Mouse (Mus musculus): ENCODE results near the gene Palld.

The Palld gene

DNA sequence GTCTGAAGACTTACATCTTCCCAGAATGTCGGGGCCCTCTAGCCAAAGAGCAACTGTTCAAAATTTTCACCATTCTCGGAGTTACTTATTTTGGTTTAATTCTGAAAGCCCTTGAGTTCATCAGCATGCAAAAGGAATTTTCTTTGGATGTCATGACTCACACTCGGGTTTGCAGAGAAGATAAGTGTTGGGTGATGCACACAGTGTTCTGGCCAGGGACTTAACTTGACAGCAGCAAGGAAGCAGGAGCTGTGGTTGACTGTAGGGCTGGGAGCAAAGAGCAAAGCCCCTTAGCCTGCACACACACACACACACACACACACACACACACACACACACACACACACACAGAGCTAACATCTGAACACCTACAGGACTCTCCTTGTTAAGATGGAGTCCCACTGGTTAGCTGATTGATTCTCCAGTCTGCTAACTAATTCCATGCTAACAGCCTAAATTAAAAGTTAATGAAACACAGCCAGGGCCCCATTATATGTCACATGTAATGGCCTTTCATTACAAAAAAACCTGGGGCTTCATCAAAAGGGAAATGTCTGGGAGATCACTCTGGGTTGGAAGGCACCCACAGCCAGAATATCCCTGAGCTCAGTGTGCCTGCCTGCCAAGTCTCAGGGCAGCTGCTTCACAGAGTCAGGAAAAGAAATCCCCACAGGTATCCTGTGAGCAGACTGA lies 273.4 kb downstream of the Palld start:
- TF ChIP-seq GATA4 (IDR thresholded peaks at IDR 0.05; ENCODE audit: insufficient replicate concordance, low read length) = no peak

DNA sequence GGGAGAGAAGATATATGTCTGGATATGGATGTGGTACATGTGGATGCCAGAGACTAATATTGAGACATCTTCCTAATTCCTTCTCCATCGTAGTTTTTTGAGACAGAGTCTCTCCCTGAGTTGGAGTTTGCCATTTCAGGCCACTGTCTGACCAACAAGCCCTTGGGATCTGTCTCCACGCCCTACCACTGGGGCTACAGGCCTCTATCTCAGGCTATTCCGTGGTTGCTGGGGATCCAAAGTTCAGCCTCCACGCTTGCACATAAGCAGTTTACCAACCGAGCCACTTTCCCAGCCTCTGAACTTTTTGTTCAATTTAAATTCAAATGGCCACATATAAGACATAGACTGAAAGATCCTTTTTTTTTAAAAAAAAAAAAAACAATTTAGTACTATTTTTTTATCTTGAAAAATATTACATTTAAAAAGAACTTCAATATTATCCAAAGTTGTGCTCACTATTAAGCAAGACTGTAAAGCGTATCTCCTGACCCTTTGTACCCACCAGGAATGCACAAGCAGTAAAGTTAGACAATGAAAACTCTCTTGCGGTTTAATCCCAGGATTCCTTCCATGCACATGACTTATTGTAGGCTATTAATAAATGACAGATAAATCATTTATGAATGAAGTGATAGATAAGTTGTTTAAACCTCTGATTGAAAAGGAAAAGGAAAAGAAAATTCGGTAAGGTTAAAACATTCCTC lies 276.1 kb downstream of the Palld start:
- no peak for TF ChIP-seq GATA4 (IDR thresholded peaks at IDR 0.05; ENCODE audit: insufficient replicate concordance, low read length)

DNA sequence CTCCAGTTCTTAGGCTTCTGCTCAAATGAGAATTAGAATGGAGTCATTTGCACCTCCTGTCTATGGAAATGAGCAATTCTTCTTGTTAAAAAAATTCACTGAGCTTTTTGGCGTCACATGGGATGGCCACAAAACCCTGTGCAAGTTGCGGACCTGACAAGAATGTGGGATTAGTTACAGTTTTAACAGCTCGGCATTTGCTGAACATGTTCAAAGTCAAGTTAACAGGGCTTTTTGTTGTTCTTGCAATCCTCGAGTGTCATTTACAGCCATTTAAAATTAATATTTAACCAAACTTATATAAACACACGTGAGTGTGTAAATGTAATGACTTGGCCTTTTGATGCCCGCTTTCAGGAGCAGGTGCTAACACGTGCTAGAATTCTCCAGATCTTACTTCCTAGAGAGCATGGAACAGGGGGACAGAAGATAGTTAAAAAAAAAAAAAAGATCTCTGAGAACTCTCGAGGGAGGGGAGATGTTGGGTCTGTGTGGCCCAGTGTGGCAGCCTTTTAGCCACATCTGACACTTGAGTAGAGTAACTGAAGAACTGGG lies 276.8 kb downstream of the Palld start:
- no peak for TF ChIP-seq GATA4 (IDR thresholded peaks at IDR 0.05; ENCODE audit: insufficient replicate concordance, low read length)

DNA sequence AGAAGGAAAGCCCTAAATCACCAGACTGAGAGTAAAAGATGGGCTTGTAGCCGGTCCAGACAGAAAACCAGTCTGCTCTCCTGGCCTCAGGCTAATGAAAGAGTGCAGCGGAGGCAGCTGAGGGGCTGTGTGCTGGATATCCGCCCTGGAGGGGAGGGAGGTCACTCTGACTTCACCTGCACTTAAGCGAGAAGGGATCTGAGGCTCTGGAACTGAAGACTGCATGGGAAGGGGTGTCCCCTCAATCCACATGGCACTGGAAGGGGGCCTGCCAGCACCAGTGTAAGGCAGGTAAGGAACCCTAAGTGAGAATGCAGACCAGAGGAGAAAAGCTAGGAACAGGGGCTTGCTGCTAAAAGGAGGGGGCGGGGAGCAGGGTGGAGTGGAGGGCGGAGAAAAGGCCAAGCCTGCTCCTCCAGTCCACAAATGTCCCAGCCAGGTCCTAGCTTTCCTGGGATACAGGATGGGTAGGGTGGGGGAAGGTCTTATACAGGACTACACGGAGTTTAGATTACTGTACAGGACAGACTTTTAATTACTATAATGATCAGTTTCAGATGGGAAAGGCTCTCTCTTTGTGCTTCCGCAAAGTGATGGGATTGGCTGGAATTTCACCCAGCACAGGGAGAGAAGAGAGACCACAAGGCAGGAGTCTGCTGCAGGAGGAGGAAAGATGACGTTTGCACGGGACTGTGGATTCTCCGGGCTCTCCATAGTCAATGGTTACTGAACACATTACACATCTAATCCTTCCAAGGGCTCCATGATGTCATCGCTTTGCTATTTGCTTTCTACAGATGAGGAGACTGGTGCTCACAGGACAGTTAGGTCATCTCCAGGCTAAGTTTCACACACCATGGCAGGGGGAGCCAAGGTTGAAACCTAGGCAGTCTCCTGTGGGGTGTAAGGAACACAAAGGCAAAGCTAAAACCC lies 278.7 kb downstream of the Palld start:
- no peak for TF ChIP-seq GATA4 (IDR thresholded peaks at IDR 0.05; ENCODE audit: insufficient replicate concordance, low read length)

DNA sequence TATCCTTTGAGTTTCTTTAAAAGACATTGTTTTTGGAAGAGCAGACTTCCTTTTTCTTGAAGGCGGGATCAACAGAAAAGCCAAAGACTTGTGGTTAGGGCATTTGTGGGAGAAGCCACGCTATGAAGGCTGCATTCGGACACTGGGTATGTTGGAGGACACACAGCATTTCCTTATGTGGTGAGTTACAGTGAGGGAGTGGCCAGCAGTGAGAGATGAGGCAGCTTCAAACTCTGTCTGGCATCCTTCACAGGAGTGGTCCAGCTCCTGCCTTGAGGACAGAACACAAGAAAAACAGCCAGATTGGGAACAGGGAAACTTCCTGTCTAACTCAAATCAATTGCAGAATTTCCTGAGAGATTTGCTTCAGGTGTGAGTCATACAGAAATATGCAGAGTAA lies 281.2 kb downstream of the Palld start:
- peak; percentile 33; the same call in 1 of the 2 replicates for TF ChIP-seq GATA4 (IDR thresholded peaks at IDR 0.05; ENCODE audit: insufficient replicate concordance, low read length)

DNA sequence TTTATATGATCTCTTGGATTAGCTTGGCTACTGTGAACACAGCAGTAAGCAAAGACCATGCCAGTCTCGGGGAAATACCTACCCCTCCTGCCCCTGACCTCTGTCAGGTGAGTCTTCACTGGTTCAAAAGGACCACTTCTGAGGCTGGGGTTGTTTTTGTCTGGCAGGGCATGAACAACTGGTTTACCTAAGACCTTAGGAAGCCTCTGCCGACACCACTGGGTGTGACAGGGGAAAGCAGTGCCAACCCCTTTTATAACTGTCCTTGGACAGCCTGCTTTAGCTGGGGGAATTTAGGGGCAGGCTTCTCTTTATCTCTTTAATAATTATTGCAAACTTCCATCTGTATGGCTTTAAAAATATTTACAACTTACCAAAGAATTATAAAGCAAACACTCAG lies 284.8 kb downstream of the Palld start:
- TF ChIP-seq GATA4 (IDR thresholded peaks at IDR 0.05; ENCODE audit: insufficient replicate concordance, low read length) = no peak

DNA sequence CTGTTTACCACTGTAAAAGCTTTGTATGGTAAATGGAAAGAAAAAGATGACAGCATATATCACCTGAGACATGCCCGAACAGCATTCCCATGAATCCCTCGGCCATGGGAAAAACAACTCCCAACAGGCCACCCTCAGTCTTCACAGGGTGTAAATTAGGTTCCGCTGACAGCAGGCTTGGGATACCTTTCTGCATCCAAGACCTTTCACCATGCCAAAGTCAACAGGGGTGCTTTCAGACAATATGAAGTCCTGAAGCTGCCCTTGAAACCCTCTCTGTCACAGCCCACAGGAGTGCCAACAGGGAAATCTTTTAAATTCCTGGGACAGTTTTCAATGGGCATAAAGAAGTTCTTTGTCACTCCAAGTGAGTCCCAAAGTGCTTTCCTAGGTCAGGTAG lies 285.4 kb downstream of the Palld start:
- no peak for TF ChIP-seq GATA4 (IDR thresholded peaks at IDR 0.05; ENCODE audit: insufficient replicate concordance, low read length)

DNA sequence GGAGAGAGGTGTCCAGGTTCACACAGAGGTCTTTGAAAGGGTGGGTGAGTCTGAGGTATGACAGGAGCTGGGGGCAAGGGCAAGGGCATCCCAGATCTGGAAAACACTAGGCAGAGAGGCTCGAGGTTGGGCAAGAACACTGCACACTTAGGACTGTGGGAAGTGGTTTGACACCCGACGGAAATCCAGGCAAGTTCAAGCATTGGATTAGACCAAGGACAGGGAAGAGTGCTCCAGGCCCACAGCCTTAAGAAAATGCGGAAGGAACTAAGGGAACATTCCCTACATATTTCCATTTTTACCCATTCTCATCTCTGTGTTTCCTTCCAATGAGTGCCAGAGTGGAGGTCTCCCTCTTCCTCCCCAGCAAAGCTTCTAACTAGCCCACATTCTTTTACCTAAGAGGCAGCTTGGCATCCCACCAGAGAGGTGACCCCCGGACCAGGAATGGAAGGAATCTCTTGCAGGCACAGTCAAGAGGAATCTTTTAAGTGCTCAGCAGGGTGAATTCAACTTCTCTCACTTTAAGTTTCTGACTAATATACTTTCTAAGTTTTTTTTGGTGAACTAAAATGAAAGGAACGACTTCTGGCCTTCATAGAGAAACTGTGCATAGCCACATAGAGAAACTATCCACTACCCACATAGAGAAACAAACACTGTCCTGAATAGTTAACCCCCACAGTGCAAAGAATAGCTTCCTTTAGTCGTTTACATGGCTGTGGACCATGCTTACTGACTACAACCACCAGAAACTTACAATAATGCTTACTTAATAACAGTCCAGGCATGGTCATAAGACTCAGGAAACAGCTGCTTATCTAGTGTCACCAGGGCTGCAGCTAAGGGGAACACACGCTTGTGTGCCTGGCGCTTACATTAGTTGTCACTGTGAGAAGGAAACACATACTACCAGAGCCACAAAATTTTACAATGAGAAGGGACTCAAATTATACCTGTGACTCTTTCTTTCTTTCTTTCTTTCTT lies 286.5 kb downstream of the Palld start:
- TF ChIP-seq GATA4 (IDR thresholded peaks at IDR 0.05; ENCODE audit: insufficient replicate concordance, low read length) = peak; percentile 60; the same call in 1 of the 2 replicates

DNA sequence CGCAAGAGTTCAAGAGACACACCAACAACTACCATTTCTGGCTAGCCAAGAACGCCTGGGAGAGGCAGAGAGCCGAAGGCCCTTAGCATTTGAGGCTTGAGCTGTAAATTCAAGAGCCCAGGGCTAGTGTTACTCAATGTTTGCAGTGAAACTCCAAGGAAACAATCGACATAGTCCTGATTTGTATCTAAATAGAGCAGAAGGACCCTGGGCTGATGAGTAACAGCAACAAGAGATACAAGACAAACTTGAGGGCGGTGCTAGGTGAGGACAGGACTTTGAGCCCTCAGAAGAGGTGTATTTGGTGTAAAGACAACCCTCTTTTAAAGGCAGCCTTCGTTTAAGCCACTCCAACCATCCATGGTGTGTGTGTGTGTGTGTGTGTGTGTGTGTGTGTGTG lies 290.7 kb downstream of the Palld start:
- no peak for TF ChIP-seq GATA4 (IDR thresholded peaks at IDR 0.05; ENCODE audit: insufficient replicate concordance, low read length)

DNA sequence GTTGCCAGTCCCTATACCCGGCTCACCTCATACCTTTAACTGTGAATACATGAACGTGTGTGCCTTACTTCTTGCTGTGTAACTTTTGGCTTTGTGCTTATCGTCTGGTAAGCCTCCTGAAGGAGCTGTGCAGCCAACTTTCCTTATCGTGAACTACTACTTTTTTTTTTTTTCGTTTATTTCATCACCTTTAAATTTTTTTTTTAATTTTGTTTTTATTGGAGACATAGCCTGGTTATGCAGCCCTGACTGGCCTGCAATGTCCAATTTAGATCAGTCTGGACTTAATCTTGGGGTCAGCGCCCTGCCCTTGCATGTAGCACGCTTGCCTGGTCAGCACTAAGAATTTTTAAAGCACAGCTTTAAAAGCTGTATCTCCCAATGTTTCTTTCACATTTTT lies 291.4 kb downstream of the Palld start:
- TF ChIP-seq GATA4 (IDR thresholded peaks at IDR 0.05; ENCODE audit: insufficient replicate concordance, low read length) = 0 out of 2 replicates have a peak, but pooled peaks have one; percentile 11

DNA sequence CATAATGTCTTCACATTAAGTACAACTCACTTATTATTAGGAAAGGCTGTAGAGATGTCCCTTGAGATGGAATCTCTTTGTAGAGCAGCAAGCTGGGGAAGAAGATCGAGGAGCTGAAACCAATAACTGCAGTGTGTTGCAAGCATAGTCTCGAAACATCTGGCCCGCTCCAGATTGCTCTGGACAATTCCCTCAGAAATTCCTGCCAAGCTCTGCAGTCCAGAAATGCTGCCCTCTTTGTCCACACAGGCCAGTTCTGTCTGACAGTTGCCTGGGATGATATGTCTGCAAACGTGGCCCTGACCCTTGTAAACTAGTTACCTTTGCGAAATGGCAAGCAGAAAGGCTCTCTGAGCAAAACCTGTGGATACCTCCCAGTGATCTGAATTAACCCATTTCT lies 291.9 kb downstream of the Palld start:
- TF ChIP-seq GATA4 (IDR thresholded peaks at IDR 0.05; ENCODE audit: insufficient replicate concordance, low read length) = no peak

DNA sequence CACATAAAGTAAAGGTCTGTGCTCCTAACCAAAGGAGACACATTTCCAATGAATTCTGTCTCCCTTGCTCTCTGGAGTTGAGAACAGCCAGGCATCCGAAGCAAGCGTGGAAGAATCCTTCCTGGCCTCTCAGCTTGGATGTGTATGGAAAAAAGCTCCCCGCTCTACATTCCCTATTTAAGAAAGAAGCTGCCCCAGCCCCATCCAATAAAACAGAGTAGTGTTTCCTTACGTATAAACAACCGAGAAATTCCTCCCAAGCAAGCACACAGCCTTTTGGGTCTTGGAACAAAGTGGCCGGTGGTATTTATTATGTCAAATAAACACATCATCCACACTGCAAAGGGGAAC lies 295.1 kb downstream of the Palld start:
- no peak for TF ChIP-seq GATA4 (IDR thresholded peaks at IDR 0.05; ENCODE audit: insufficient replicate concordance, low read length)

DNA sequence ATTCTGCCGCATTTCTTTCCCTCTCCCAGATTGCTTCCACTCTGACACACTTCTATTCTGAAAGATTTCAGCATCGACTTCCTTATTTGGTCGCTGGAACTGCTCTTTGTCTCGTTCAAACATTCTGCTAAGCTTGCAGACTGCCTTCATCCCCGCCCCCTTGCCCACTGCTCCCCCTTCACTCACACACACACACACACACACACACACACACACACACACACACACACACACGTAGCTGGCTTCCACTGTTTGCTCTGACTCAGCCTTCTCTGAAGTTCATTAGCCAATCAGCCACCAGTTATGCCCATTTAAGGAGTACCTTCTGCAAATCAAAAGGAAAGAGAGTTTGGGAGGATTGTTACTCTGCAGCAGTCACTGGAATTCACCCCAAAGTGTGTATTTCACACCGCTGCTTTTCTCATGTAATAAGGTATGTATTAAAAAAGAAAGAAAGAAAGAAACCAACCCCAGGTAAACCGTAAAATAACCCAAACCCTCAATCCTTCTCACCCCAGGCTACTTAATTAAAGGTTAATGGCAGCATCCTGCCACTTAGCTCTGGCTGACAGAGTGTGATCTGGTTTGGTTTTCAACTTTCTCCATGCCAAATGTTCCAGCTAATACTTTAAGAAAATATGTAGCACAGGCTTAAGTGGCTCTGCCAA lies 295.6 kb downstream of the Palld start:
- TF ChIP-seq GATA4 (IDR thresholded peaks at IDR 0.05; ENCODE audit: insufficient replicate concordance, low read length) = peak; percentile 82; the same call in 1 of the 2 replicates

DNA sequence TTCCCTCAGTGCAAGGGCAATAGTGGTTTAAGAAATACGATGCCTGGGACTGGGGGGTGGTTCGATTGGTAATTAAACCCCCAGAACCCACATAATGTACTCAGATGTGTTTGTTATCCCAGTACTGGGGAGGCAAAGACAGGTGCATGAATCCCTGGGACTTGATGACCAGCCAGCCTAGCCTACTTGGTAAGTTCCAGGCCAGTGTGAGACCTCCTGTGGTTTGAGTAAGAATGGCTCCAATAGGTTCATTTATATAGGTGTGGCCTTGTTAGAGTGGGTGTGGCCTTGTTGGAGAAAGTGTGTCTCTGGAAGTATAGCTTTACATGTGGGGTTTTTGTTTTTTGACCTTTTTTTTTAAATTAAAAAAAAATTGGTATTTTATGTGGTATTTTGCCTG lies 297.6 kb downstream of the Palld start:
- TF ChIP-seq GATA4 (IDR thresholded peaks at IDR 0.05; ENCODE audit: insufficient replicate concordance, low read length) = no peak

Measured in liver, adult (tissue).